Mouse (Mus musculus) lung, embryonic 14.5 days (tissue): ENCODE results near the gene Hist1h3f. TPM values are rescaled to one million over a fixed set of nuclear protein-coding genes. Genes with fewer than 3 reads are reported as not detected.

Experiments
- ATAC-seq: fragments of 200-750 bp; cut with Nextera tagmentation; 2 replicates; pipeline ENCODE4 v1.8.0; 2017; ENCODE audit warnings: mild to moderate bottlenecking, moderate TSS enrichment, moderate library complexity; ENCODE audit not compliant: insufficient read depth
- DNase-seq: peaks from one replicate; pipeline ENCODE4 v3.0.0-alpha.2; 2015
- H3K27ac ChIP-seq: fragments of 300-500 bp; sonication (generic); 2 replicates; pipeline ENCODE4 v1.5.1; 2014; ENCODE audit warnings: low read depth, mild to moderate bottlenecking, moderate library complexity
- H3K27me3 ChIP-seq: fragments of 300-500 bp; sonication (generic); 2 replicates; pipeline ENCODE4 v1.6.1; 2014; ENCODE audit warnings: low read length, control low read depth; ENCODE audit not compliant: insufficient read depth
- H3K36me3 ChIP-seq: fragments of 300-500 bp; sonication (generic); 2 replicates; pipeline ENCODE4 v1.6.1; 2014; ENCODE audit warnings: control low read depth; ENCODE audit not compliant: insufficient read depth
- H3K4me1 ChIP-seq: fragments of 300-500 bp; sonication (generic); 2 replicates; pipeline ENCODE4 v1.6.1; 2014; ENCODE audit warnings: antibody characterized with exemption, control low read depth; ENCODE audit not compliant: insufficient read depth
- H3K4me2 ChIP-seq: fragments of 300-500 bp; sonication (generic); 2 replicates; pipeline ENCODE4 v1.6.1; 2014; ENCODE audit warnings: mild to moderate bottlenecking
- H3K4me3 ChIP-seq: fragments of 300-500 bp; sonication (generic); 2 replicates; pipeline ENCODE4 v1.5.1; 2014; ENCODE audit warnings: low read depth, low read length
- H3K9ac ChIP-seq: fragments of 300-500 bp; sonication (generic); 2 replicates; pipeline ENCODE4 v1.6.1; 2014
- H3K9me3 ChIP-seq: fragments of 300-500 bp; sonication (generic); 2 replicates; pipeline ENCODE4 v1.6.1; 2016; ENCODE audit warnings: low read depth, low read length, control low read depth
- CTCF ChIP-seq: IDR thresholded peaks from 2 replicates; pipeline ENCODE4 v1.5.1; 2016; ENCODE audit warnings: antibody characterized with exemption, low read depth
- WGBS: fragments of 180-500 bp; shearing (Covaris S2); extraction: QIAGEN DNeasy Blood & Tissue Kit; methylation state at CpG from one replicate; pipeline ENCODE4 v1.1.7; 2014; 5-methylcytosine and 5-hydroxymethylcytosine counted together
- polyA plus RNA-seq: library from polyadenylated mRNA; unstranded; fragments of >200 nt; fragmentation: Nextera tagmentation; extraction: Ambion mirVana; gene quantifications from 2 replicates; pipeline ENCODE4 v1.2.1, GENCODE M21; 2014

Gene Hist1h3f
- polyA plus RNA-seq, 1 experiment from 2014 or later, result 2.6 TPM

DNA sequence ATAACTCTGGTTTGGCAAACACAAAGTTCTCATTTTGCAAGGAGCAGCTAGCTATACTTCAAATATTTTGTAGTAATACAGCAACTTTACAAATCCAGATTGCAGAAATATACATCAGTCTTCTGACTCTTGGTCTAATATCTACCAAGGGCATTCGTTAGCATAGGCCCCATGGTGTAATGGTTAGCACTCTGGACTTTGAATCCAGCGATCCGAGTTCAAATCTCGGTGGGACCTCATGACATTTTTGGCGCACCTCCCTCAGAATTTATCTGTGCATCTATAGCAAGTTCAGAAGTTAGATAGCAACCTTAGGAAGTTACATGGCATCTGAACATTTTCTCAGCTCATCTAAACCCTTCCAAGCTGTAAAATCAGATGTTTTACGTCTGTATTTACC is 25.0 kb upstream of the Hist1h3f start:
- WGBS, result under 1% methylated on average over 6 of the region's 6 CpGs
- TF ChIP-seq CTCF, result no peak
- Histone ChIP-seq H3K27me3 (no peaks in the 10 kb centered on the region), H3K36me3 (no peaks in the 10 kb centered on the region), H3K27ac (peak overlapping the region; percentile 61; the same call in 1 of the 2 replicates), H3K4me3 (peak overlapping the region; percentile 56), H3K4me2 (peak overlapping the region; percentile 96), H3K9me3 (no peaks in the 10 kb centered on the region), H3K4me1 (no peaks in the 10 kb centered on the region), H3K9ac (0 out of 2 replicates have a peak overlapping the region, but pooled peaks have one; percentile 21)
- ATAC-seq (peak; percentile 68), DNase-seq (peak; percentile 95)

- DNase-seq (peak; percentile 97), ATAC-seq (peak; percentile 53)
- no peak for TF ChIP-seq CTCF
- Histone ChIP-seq H3K4me1 (no peaks in the 10 kb centered on the region), H3K4me2 (peak overlapping the region; percentile 96), H3K9ac (0 out of 2 replicates have a peak overlapping the region, but pooled peaks have one; percentile 21), H3K36me3 (no peaks in the 10 kb centered on the region), H3K4me3 (peak overlapping the region; percentile 56), H3K9me3 (no peaks in the 10 kb centered on the region), H3K27me3 (no peaks in the 10 kb centered on the region), H3K27ac (peak overlapping the region; percentile 61; the same call in 1 of the 2 replicates)
- WGBS, result 0% methylated on average over 10 of the region's 10 CpGs
Observed at GRCm38 (mm10) chr13:23519416-23519815, 24.4 kb upstream of the Hist1h3f start.

DNA sequence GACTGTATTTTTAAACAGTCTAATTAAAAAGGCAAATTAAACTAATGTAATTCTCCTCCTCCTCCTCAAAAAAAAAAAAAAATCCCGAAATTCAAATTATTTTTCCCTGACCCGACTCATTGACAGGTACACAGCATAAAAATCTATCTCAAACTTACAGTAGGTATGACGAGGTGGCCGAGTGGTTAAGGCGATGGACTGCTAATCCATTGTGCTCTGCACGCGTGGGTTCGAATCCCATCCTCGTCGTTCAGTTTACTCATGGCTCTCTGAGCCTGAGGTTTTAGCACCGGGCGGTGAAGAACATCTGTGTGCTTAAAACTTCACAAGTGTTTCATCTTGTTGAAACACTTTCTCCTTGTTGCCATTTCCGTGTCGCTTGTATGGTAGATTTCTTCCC is 22.1 kb upstream of the Hist1h3f start:
- Histone ChIP-seq H3K4me1 (0 out of 2 replicates have a peak, but pooled peaks cover 4% of the 10 kb centered on the region), H3K9ac (no peak overlapping the region), H3K27ac (no peak overlapping the region), H3K36me3 (no peaks in the 10 kb centered on the region), H3K27me3 (no peaks in the 10 kb centered on the region), H3K4me2 (peak overlapping the region; percentile 53), H3K4me3 (peak overlapping the region; percentile 15), H3K9me3 (no peaks in the 10 kb centered on the region)
- WGBS, result under 1% methylated on average over 14 of the region's 14 CpGs
- ATAC-seq (peak; percentile 49; the same call in 1 of the 2 replicates), DNase-seq (peak; percentile 91)
- TF ChIP-seq CTCF, result no peak

- Histone ChIP-seq H3K9me3 (no peaks in the 10 kb centered on the region), H3K27ac (no peak overlapping the region), H3K4me1 (0 out of 2 replicates have a peak, but pooled peaks cover 10% of the 10 kb centered on the region), H3K4me3 (no peak overlapping the region), H3K36me3 (no peaks in the 10 kb centered on the region), H3K27me3 (no peaks in the 10 kb centered on the region), H3K9ac (no peak overlapping the region), H3K4me2 (no peak overlapping the region)
- no peak for DNase-seq
- no peak for TF ChIP-seq CTCF
- ATAC-seq, result no peak
- 48% methylated on average over 5 of the region's 5 CpGs for WGBS
Observed at GRCm38 (mm10) chr13:23523976-23524375, 19.9 kb upstream of the Hist1h3f start.

- H3K4me1 ChIP-seq, result 0 out of 2 replicates have a peak, but pooled peaks cover 10% of the 10 kb centered on the region
- DNase-seq, result peak; percentile 90
- no peak overlapping the region for H3K27ac ChIP-seq
- no peaks in the 10 kb centered on the region for H3K9me3 ChIP-seq
- TF ChIP-seq CTCF, result peak; percentile 88
- no peak overlapping the region for H3K4me3 ChIP-seq
- H3K27me3 ChIP-seq, result no peaks in the 10 kb centered on the region
- no peak overlapping the region for H3K9ac ChIP-seq
- H3K36me3 ChIP-seq, result no peaks in the 10 kb centered on the region
- no peak; the same call in 1 of the 2 replicates for ATAC-seq
- 5% methylated on average over 5 of the region's 5 CpGs for WGBS
- H3K4me2 ChIP-seq, result 0 out of 2 replicates have a peak overlapping the region, but pooled peaks have one; percentile 20
Observed at GRCm38 (mm10) chr13:23524654-23525053, 19.2 kb upstream of the Hist1h3f start.

DNA sequence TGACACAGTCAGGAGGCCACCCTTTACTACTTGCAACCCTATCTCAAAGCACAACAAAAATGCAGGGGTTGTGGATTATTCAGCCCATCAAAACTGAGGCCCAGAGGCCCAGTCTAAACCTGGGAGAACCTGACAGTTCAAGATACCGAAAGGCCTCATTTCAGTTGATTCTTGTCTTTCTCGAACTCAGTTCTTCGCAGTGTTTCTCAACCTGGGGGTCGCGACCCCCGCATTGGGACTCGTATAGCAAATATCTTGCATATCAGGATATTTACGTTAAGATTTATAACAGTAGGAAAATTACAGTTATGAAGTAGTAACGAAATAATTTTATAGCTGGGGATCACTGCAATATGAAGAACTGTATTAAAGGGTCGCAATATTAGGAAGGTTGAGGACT is 18.0 kb upstream of the Hist1h3f start:
- H3K4me2 ChIP-seq, result peak overlapping the region; percentile 53
- no peaks in the 10 kb centered on the region for H3K9me3 ChIP-seq
- DNase-seq (peak; percentile 74), ATAC-seq (no peak)
- 0 out of 2 replicates have a peak, but pooled peaks cover 10% of the 10 kb centered on the region for H3K4me1 ChIP-seq
- H3K9ac ChIP-seq, result peak overlapping the region; percentile 13; the same call in 1 of the 2 replicates
- WGBS, result 1% methylated on average over 10 of the region's 10 CpGs
- TF ChIP-seq CTCF, result no peak
- H3K36me3 ChIP-seq, result no peaks in the 10 kb centered on the region
- no peak overlapping the region for H3K27ac ChIP-seq
- H3K27me3 ChIP-seq, result no peaks in the 10 kb centered on the region
- peak overlapping the region; percentile 36 for H3K4me3 ChIP-seq

- ATAC-seq (peak; percentile 28; the same call in 1 of the 2 replicates), DNase-seq (peak; percentile 99)
- Histone ChIP-seq H3K4me2 (peak overlapping the region; percentile 53), H3K27me3 (no peaks in the 10 kb centered on the region), H3K4me3 (peak overlapping the region; percentile 36), H3K36me3 (no peaks in the 10 kb centered on the region), H3K4me1 (0 out of 2 replicates have a peak, but pooled peaks cover 10% of the 10 kb centered on the region), H3K9me3 (no peaks in the 10 kb centered on the region), H3K27ac (peak overlapping the region; percentile 48), H3K9ac (peak overlapping the region; percentile 38)
- TF ChIP-seq CTCF, result no peak
- under 1% methylated on average over 17 of the region's 17 CpGs for WGBS
Observed at GRCm38 (mm10) chr13:23526312-23526711, 17.5 kb upstream of the Hist1h3f start.
